In genomic region chr19:19111428-19112170, GRCm38 (mm10) we compare ENCODE assay signal across 8 mouse cellular contexts. TPM values are rescaled to one million over a fixed set of nuclear protein-coding genes. Genes with fewer than 3 reads are reported as not detected.
DNase-seq lines count a peak whose midpoint lies in the region; ATAC-seq and TF ChIP-seq lines count a peak whose summit lies in the region.

No protein-coding gene starts in this region.

- peaks cover 7% of the 10 kb centered on the region; the same call in 1 of the 2 replicates for H3K4me1 ChIP-seq in heart, embryonic 10.5 days
- peaks cover 25% of the 10 kb centered on the region for H3K4me1 ChIP-seq in hindbrain, embryonic 10.5 days (replicated peaks)
- H3K4me1 ChIP-seq in liver, embryonic 14.5 days (replicated peaks; ENCODE audit: control insufficient read depth in 2 of 2, insufficient read depth in 2 of 2, low read length in 1 of 2), result no peaks in the 10 kb centered on the region; a peak in 1 of 4 replicates

- intact Hi-C loops in heart, postnatal 36 days (cut with DNase I), result no loop called here

- no peak for DNase-seq in heart, embryonic 10.5 days (ENCODE audit: low spot score)
- no peak for DNase-seq in heart, postnatal 36 days
- DNase-seq in R1 (ENCODE audit: low read depth, low spot score), result peak; percentile 8
- DNase-seq in hindbrain, embryonic 10.5 days (ENCODE audit: low spot score), result no peak
- no peak for DNase-seq in liver, embryonic 14.5 days (ENCODE audit: low read depth in 3 of 3, low spot score in 3 of 3)
- DNase-seq in layer of hippocampus, postnatal 10 days (ENCODE audit: low spot score in 2 of 2), result no peak
- DNase-seq in embryo, embryonic 11 days, result no peak

- no peak for TF ChIP-seq EP300 in liver, embryonic 14.5 days (IDR thresholded peaks at IDR 0.05; ENCODE audit: low read depth)

- H3K27me3 ChIP-seq in heart, embryonic 10.5 days (ENCODE audit: insufficient read depth, poor library complexity, severe bottlenecking), result peaks cover 36% of the 10 kb centered on the region
- H3K27me3 ChIP-seq in hindbrain, embryonic 10.5 days (ENCODE audit: insufficient read depth, poor library complexity, severe bottlenecking), result peaks cover 40% of the 10 kb centered on the region
- H3K27me3 ChIP-seq in liver, embryonic 14.5 days (ENCODE audit: control insufficient read depth, insufficient read depth, low read length), result peaks cover 24% of the 10 kb centered on the region

- TF ChIP-seq CTCF in liver, embryonic 14.5 days (IDR thresholded peaks at IDR 0.05; ENCODE audit: low read depth), result no peak

- no peak overlapping the region for H3K9ac ChIP-seq in liver, embryonic 14.5 days (replicated peaks)

- no peak overlapping the region for H3K27ac ChIP-seq in heart, embryonic 10.5 days
- H3K27ac ChIP-seq in hindbrain, embryonic 10.5 days, result 0 out of 2 replicates have a peak overlapping the region, but pooled peaks have one; percentile 80
- no peak overlapping the region for H3K27ac ChIP-seq in liver, embryonic 14.5 days

- H3K4me3 ChIP-seq in heart, embryonic 10.5 days, result peak overlapping the region; percentile 66
- H3K4me3 ChIP-seq in hindbrain, embryonic 10.5 days, result peak overlapping the region; percentile 59
- H3K4me3 ChIP-seq in liver, embryonic 14.5 days (ENCODE audit: insufficient read depth in 1 of 2, low read depth in 2 of 2, low read length in 2 of 2), result peak overlapping the region; percentile 22 to 43

- peak overlapping the region; percentile 65 for H3K4me2 ChIP-seq in liver, embryonic 14.5 days (ENCODE audit: low read depth)

- no peaks in the 10 kb centered on the region for H3K36me3 ChIP-seq in heart, embryonic 10.5 days
- H3K36me3 ChIP-seq in hindbrain, embryonic 10.5 days, result no peaks in the 10 kb centered on the region
- no peaks in the 10 kb centered on the region for H3K36me3 ChIP-seq in liver, embryonic 14.5 days (replicated peaks; ENCODE audit: control insufficient read depth, insufficient read depth, low read depth)

- WGBS in heart, embryonic 10.5 days, result 3% methylated on average over 12 of the region's 12 CpGs
- 4% methylated on average over 12 of the region's 12 CpGs for WGBS in hindbrain, embryonic 10.5 days
- 3% methylated on average over 12 of the region's 12 CpGs for WGBS in liver, embryonic 14.5 days (ENCODE audit: insufficient replicate concordance)

- ATAC-seq in liver, embryonic 14.5 days (ENCODE audit: insufficient read depth), result peak; percentile 43; the same call in 1 of the 2 replicates
- ATAC-seq in granulocyte monocyte progenitor cell, adult 5-6 weeks (replicated peaks; ENCODE audit: poor library complexity, severe bottlenecking), result no peak

- H3K9me3 ChIP-seq in heart, embryonic 10.5 days, result no peaks in the 10 kb centered on the region
- no peaks in the 10 kb centered on the region for H3K9me3 ChIP-seq in hindbrain, embryonic 10.5 days
- H3K9me3 ChIP-seq in liver, embryonic 14.5 days (ENCODE audit: control insufficient read depth, low read length), result no peaks in the 10 kb centered on the region

RNA-seq across cellular contexts. Expression of gene Rorb, which starts 0.6 kb away (rescaled TPM):
- 0.14 and 0.18 TPM in 2 replicates for polyA plus RNA-seq in heart, embryonic 10.5 days (2016; fragmentation: Nextera tagmentation; extraction: Ambion mirVana)
- under 1 TPM; 0.43 to 0.47 TPM for total RNA-seq in heart, postnatal 36 days (2021)
- polyA plus RNA-seq in hindbrain, embryonic 10.5 days (2016; fragmentation: Nextera tagmentation; extraction: Ambion mirVana), result 1.4 and 1.7 TPM in 2 replicates
- polyA plus RNA-seq in liver, embryonic 14.5 days (2012; rRNA removed), result under 0.01 TPM in 1 of 2 replicates, not detected in the other
- polyA plus RNA-seq in liver, embryonic 14.5 days (2014; fragmentation: Nextera tagmentation; extraction: Ambion mirVana), result not detected in 2 replicates
- not detected in 2 replicates for total RNA-seq in granulocyte monocyte progenitor cell, adult 5-6 weeks (2014; fragmentation: Nextera tagmentation)
- not detected in 2 replicates for total RNA-seq in granulocyte monocyte progenitor cell, adult 5-6 weeks (2017)
- 10 to 100 TPM; 16.3 to 16.7 TPM for total RNA-seq in layer of hippocampus, postnatal 10 days (2021)

Comparison
In these comparisons a context has a peak if more than half of its experiments do, and no peak if none do; other contexts are left out.
1. RNA of gene Rorb, which starts 0.6 kb away (total RNA-seq): 16.3 to 16.7 TPM in layer of hippocampus, postnatal 10 days; 0.43 to 0.47 TPM in heart, postnatal 36 days and not detected in granulocyte monocyte progenitor cell, adult 5-6 weeks; every median in the first group is over 10 times any median in the second.
2. Peak in every context shown above with its lines, with median percentiles within 50 percentile points of each other: H3K4me3 ChIP-seq.